Mouse (Mus musculus) CH12.LX (cell line): Measurements from ENCODE around the gene Hirip3.

Source experiments
- CHD2 ChIP-seq: IDR thresholded peaks from 2 replicates; pipeline ENCODE4 v1.6.1; 2011; ENCODE audit warnings: low read length, improper control_type of control experiment
- CTCF ChIP-seq, 2 experiments: IDR thresholded peaks in 1 of 2; conservative IDR thresholded peaks in 1 of 2; 2 replicates each; pipeline ENCODE4 v1.5.1; 2011 to 2012; ENCODE audit warnings: low read depth in 2 of 2, low read length in 2 of 2, improper control_type of control experiment in 1 of 2, inconsistent platforms in 1 of 2, mild to moderate bottlenecking in 1 of 2, moderate library complexity in 1 of 2
- EP300 ChIP-seq: IDR thresholded peaks from 2 replicates; pipeline ENCODE4 v1.6.1; 2011; ENCODE audit warnings: low read length, improper control_type of control experiment
- HCFC1 ChIP-seq: IDR thresholded peaks from 2 replicates; pipeline ENCODE4 v1.6.1; 2012; ENCODE audit warnings: low read depth, mild to moderate bottlenecking, inconsistent platforms, low read length, improper control_type of control experiment
- MAX ChIP-seq: IDR thresholded peaks from 2 replicates; pipeline ENCODE4 v1.6.1; 2011; ENCODE audit warnings: low read length, improper control_type of control experiment
- POLR2A ChIP-seq: IDR thresholded peaks from 2 replicates; pipeline ENCODE4 v1.6.1; 2011; ENCODE audit warnings: low read depth, mild to moderate bottlenecking, improper control_type of control experiment, low read length
- POLR2AphosphoS2 ChIP-seq: IDR thresholded peaks from 2 replicates; pipeline ENCODE4 v1.6.1; 2011; ENCODE audit warnings: low read depth, low read length, improper control_type of control experiment
- USF2 ChIP-seq: conservative IDR thresholded peaks from 2 replicates; pipeline ENCODE4 v1.6.1; 2011; ENCODE audit warnings: low read depth, low read length, improper control_type of control experiment

DNA sequence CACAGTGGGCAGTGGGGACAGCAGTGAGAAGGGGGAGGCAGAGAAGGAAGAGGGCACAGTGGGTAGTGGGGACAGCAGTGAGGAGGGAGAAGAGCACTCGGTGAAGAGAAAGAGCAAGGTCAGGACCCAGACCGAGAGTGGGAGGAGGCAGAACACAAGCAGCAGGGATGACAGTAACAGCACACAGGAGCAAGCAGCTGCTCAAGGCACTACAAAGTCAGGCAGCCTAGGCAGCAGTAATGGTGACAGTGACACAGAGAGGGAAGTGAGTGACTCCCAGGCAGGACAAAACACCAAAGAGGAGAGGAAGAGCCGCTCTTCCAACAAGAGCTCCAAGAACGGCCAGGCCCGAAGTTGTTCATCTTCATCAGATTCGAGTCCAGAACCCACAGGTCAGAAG is 2.0 kb downstream of the Hirip3 start:
- TF ChIP-seq HCFC1 (no peak), CTCF (conservative IDR thresholded peaks at IDR 0.05 in 1 of 2, IDR thresholded peaks at IDR 0.05 in 1 of 2; ENCODE audit: low read depth in 2 of 2, low read length in 2 of 2) (no peak), MAX (no peak), USF2 (no peak), CHD2 (no peak), POLR2AphosphoS2 (no peak), POLR2A (peak; percentile 12; the same call in 1 of the 2 replicates), EP300 (no peak)
